Mouse (Mus musculus): ENCODE data around the gene Cnbp.
A peak's percentile ranks its signal among the peaks of the same experiment; 100 is the strongest.

Gene Cnbp

GRCm38 (mm10) chr6:87850155-87850899, 579 bp downstream of the Cnbp start:
- peak; percentile 51 for DNase-seq (ENCODE audit: low spot score)

GRCm38 (mm10) chr6:87849780-87850154, 1.1 kb downstream of the Cnbp start:
- DNase-seq (ENCODE audit: low spot score) = no peak

GRCm38 (mm10) chr6:87846813-87847212, 4.1 kb downstream of the Cnbp start:
- DNase-seq (ENCODE audit: low spot score) = no peak

GRCm38 (mm10) chr6:87845031-87845695, 5.7 kb downstream of the Cnbp start:
- no peak for DNase-seq (ENCODE audit: low spot score)

GRCm38 (mm10) chr6:87842254-87842653, 8.7 kb downstream of the Cnbp start:
- no peak for DNase-seq (ENCODE audit: low spot score)

- DNase-seq (ENCODE audit: low spot score) = no peak
These were observed 9.3 kb downstream of the Cnbp start for GRCm38 (mm10) chr6:87841635-87842034.

- DNase-seq (ENCODE audit: low spot score) = no peak
These were observed 11.0 kb downstream of the Cnbp start for GRCm38 (mm10) chr6:87839797-87840341.

- DNase-seq (ENCODE audit: low spot score) = peak; percentile 87
These were observed 12.2 kb downstream of the Cnbp start, which contains the start of gene Isy1 for GRCm38 (mm10) chr6:87838551-87839197. Gene Isy1, minus strand, starts transcription at chr6:87838798.

GRCm38 (mm10) chr6:87835695-87836094, 15.2 kb downstream of the Cnbp start, which contains the start of gene Gm45140:
Gene Gm45140, minus strand, starts transcription at chr6:87835795.
- DNase-seq (ENCODE audit: low spot score) = no peak

- DNase-seq (ENCODE audit: low spot score) = no peak
These were observed 30.5 kb downstream of the Cnbp start for GRCm38 (mm10) chr6:87820366-87820765.

GRCm38 (mm10) chr6:87814486-87814885, 36.4 kb downstream of the Cnbp start:
- DNase-seq (ENCODE audit: low spot score) = no peak

GRCm38 (mm10) chr6:87812656-87813055, 38.2 kb downstream of the Cnbp start:
- DNase-seq (ENCODE audit: low spot score) = no peak

- peak; percentile 88 for DNase-seq (ENCODE audit: low spot score)
These were observed 39.1 kb downstream of the Cnbp start, which contains the start of gene Rab43 for GRCm38 (mm10) chr6:87811675-87812338. Gene Rab43, minus strand, starts transcription at chr6:87812164.

GRCm38 (mm10) chr6:87810713-87811669, 39.9 kb downstream of the Cnbp start:
- DNase-seq (ENCODE audit: low spot score) = peak; percentile 41

GRCm38 (mm10) chr6:87810311-87810710, 40.6 kb downstream of the Cnbp start:
- DNase-seq (ENCODE audit: low spot score) = no peak

- no peak for DNase-seq (ENCODE audit: low spot score)
These were observed 41.2 kb downstream of the Cnbp start for GRCm38 (mm10) chr6:87809651-87810161.

GRCm38 (mm10) chr6:87809144-87809543, 41.8 kb downstream of the Cnbp start:
- no peak for DNase-seq (ENCODE audit: low spot score)

GRCm38 (mm10) chr6:87808521-87808920, 42.4 kb downstream of the Cnbp start:
- no peak for DNase-seq (ENCODE audit: low spot score)

- no peak for DNase-seq (ENCODE audit: low spot score)
These were observed 43.0 kb downstream of the Cnbp start for GRCm38 (mm10) chr6:87807735-87808440.

- no peak for DNase-seq (ENCODE audit: low spot score)
These were observed 44.0 kb downstream of the Cnbp start for GRCm38 (mm10) chr6:87806857-87807256.

All from urinary bladder, postnatal 25 days (tissue).